Mouse (Mus musculus): ENCODE data around the gene Adgrb3.

DNA sequence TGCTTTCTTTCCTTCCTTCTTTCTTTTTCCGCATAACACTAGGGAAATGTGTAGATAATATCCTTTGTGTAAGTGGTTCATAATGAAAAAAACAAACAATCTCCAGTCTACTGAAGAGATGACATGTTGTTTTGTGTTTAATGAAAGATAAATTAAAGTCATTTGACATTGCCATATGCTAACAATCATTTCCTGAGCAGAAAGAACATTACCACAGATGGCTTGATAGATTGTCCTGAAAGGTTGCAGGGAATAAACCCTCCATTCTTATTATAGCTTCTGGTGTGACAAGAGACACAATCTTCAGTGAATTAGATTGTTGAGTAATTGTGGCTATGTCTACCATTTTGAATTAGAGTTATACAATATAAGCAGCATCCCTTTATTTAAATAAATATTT, 247.8 kb downstream of the Adgrb3 start:
- TF ChIP-seq CTCF (conservative IDR thresholded peaks at IDR 0.05; ENCODE audit: low read length), result no peak
- no peak for TF ChIP-seq POU5F1 (IDR thresholded peaks at IDR 0.05; ENCODE audit: borderline replicate concordance, low read length)

Measured in E14TG2a.4 (cell line).